Mouse (Mus musculus) gastrocnemius, postnatal 36 days (tissue): ENCODE data around the gene Olfr63. TPM values are rescaled to one million over a fixed set of nuclear protein-coding genes. Genes with fewer than 3 reads are reported as not detected.
"Not testable (repeated sequence)": the region's sequence is repeated elsewhere in the genome, so short reads cannot be mapped to it uniquely, and the experiment has no call there.

Source experiments
- DNase-seq, 2 experiments: peaks; one replicate each; pipeline ENCODE4 v3.0.0; 2022
- intact Hi-C: fragments of 180-260 bp; cut with DNase I; formaldehyde crosslinking; loops from one replicate; pipeline ENCODE4 v1.15.1; 2025
- long read RNA-seq, 2 experiments: library from polyadenylated mRNA; stranded (forward); transcript quantifications; one replicate each; pipeline ENCODE4 v2.0.0; 2021
- total RNA-seq, 2 experiments: library from RNA; stranded (reverse); gene quantifications; 2 replicates each; pipeline ENCODE4 v1.2.3; 2021

The Olfr63 gene
- not detected for total RNA-seq
- long read RNA-seq, experiment 1 = 0 reads
- long read RNA-seq, experiment 2 = 0 reads

- intact Hi-C loops = no loop called here
- no peak for DNase-seq
Observed at GRCm38 (mm10) chr17:33264376-33264775, at the start of gene Olfr63. TSS of gene Olfr63 (plus strand) at chr17:33264676.

GRCm38 (mm10) chr17:33221590-33221989 is 42.9 kb upstream of the Olfr63 start, which contains the start of gene Olfr1564:
TSS of gene Olfr1564 (minus strand) at chr17:33221690.
- no peak for DNase-seq
- intact Hi-C loops = no loop called here

- DNase-seq, intact Hi-C loops: not testable (repeated sequence)
Observed at GRCm38 (mm10) chr17:33236646-33237045, 27.8 kb upstream of the Olfr63 start.

DNA sequence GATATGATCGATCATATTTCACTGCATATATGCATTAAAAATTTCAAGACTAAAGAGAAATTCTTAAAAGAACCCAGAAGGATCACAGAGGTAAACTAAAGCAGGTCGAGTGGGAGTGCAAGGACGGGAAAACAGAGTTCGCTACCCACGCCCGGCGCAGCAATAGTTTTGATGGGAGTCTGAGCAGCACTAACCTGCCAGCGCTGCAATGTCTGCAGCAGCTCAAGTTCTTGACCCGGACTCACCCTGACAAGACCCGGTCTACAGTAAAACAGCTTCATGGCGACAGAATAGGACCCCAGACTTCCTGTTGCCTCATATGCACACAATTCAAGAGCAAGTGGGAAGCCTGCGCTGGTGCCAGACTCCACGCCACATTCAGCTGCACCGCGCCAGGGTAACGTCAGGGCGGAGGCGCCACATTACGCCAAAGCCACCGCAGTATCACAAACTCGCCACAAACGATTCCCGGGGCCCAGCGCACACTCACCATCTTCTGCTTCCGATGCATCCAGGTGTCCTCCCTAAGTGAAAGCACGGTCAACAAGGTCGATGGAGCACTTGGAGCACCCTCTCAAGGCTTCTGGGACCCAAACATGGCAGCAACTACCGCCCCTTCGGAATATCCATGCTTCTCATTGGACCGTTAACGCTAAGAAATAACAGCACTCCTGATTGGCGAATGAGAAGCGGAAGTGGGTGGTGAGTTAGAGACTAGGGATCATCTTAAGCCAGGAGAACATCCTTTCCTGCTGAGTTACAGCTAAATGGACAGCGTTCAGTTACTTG is 9.8 kb upstream of the Olfr63 start, which contains the start of gene Zfp955a:
TSS of gene Zfp955a (minus strand) at position 616 of the 789 bp plus-strand sequence.
- DNase-seq, intact Hi-C loops: not testable (repeated sequence)

DNA sequence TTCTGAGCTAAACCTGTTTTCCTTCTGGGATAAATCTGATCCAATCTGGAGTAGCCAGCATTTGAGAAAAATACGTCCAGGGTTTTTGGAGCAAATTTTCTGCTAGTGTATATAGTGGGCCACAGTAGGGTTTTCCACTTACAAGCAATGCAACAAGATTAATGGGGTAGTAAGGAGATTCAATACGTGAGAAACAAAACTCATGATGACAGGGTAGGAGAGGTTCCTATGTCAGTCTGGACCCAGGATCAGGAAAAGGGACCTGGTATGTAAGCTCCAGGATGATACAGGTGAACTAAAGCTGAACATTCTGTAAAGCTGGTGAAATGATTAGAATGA is 9.2 kb upstream of the Olfr63 start:
- DNase-seq, intact Hi-C loops: not testable (repeated sequence)

DNA sequence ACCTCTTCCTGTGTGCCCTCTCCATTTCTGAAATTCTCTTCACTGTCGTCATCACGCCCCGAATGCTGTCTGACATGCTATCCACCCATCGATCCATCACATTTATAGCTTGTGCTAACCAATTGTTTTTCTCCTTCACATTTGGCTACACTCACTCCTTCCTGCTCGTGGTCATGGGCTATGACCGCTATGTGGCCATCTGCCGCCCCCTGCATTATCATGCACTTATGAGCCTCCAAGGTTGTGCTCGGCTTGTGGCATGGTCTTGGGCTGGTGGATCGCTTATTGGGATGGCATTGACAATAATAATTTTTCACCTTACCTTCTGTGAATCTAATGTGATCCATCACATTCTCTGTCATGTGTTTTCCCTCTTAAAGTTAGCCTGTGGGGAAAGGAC is 4.4 kb downstream of the Olfr63 start:
- DNase-seq = no peak
- intact Hi-C loops = no loop called here

- intact Hi-C loops, DNase-seq: not testable (repeated sequence)
Observed at GRCm38 (mm10) chr17:33289039-33289875, 24.8 kb downstream of the Olfr63 start, which contains the start of gene Zfp955b. TSS of gene Zfp955b (plus strand) at chr17:33289544.

GRCm38 (mm10) chr17:33289876-33290149 is 25.3 kb downstream of the Olfr63 start:
- intact Hi-C loops, DNase-seq: not testable (repeated sequence)

Other genes starting within 250 kb of the Olfr63 start
- 1 to 10 TPM; 1.5 to 2.4 TPM for gene Zfp763, start 231.3 kb upstream of the Olfr63 start, total RNA-seq
- gene 4921501E09Rik, start 196.6 kb upstream of the Olfr63 start, total RNA-seq = not detected
- gene Zfp563, start 175.4 kb upstream of the Olfr63 start, total RNA-seq = 1 to 10 TPM; 3.1 to 4.8 TPM
- under 1 TPM; 0.07 to 0.20 TPM for gene Morc2b, start 125.0 kb upstream of the Olfr63 start, total RNA-seq
- not detected for gene Olfr55, start 96.2 kb upstream of the Olfr63 start, total RNA-seq
- not detected for gene Olfr239, start 73.4 kb upstream of the Olfr63 start, total RNA-seq
- under 1 TPM; 0.15 to 0.23 TPM for gene Olfr1564, start 43.0 kb upstream of the Olfr63 start, total RNA-seq
- 1 to 10 TPM; 3.0 to 5.4 TPM for gene Zfp955a, start 9.5 kb upstream of the Olfr63 start, total RNA-seq
- 10 to 100 TPM in 1 of 2 experiments, 1 to 10 TPM in 1; 8.2 to 10.3 TPM for gene Zfp955b, start 24.9 kb downstream of the Olfr63 start, total RNA-seq
- 1 to 10 TPM; 2.6 to 2.7 TPM for gene Zfp81, start 94.2 kb downstream of the Olfr63 start, total RNA-seq
- gene Zfp101, start 130.0 kb downstream of the Olfr63 start, total RNA-seq = 1 to 10 TPM; 2.7 to 3.4 TPM
- gene Actl9, start 168.2 kb downstream of the Olfr63 start, total RNA-seq = not detected